Mouse (Mus musculus) left cerebral cortex, adult 18-20 months (tissue): Measurements from ENCODE around the gene Ptprn2. TPM values are rescaled to one million over a fixed set of nuclear protein-coding genes. Genes with fewer than 3 reads are reported as not detected.
A peak's percentile ranks its signal among the peaks of the same experiment; 100 is the strongest.

Experiments used
- DNase-seq, 2 experiments: peaks; one replicate each; pipeline ENCODE4 v3.0.0; 2021 to 2022; ENCODE audit warnings: low spot score in 2 of 2, mixed read lengths in 1 of 2
- total RNA-seq, 2 experiments: library from RNA; stranded (reverse); gene quantifications; 2 replicates each; pipeline ENCODE4 v1.2.3; 2021

Gene Ptprn2
- total RNA-seq, 2 experiments from 2014 or later: 307 to 332 TPM

- no peak for DNase-seq
These were observed 715.1 kb downstream of the Ptprn2 start for GRCm38 (mm10) chr12:117200590-117200989.

- DNase-seq: no peak
These were observed 718.0 kb downstream of the Ptprn2 start for GRCm38 (mm10) chr12:117203506-117203905.

GRCm38 (mm10) chr12:117204905-117205304, 719.4 kb downstream of the Ptprn2 start:
- no peak for DNase-seq

DNA sequence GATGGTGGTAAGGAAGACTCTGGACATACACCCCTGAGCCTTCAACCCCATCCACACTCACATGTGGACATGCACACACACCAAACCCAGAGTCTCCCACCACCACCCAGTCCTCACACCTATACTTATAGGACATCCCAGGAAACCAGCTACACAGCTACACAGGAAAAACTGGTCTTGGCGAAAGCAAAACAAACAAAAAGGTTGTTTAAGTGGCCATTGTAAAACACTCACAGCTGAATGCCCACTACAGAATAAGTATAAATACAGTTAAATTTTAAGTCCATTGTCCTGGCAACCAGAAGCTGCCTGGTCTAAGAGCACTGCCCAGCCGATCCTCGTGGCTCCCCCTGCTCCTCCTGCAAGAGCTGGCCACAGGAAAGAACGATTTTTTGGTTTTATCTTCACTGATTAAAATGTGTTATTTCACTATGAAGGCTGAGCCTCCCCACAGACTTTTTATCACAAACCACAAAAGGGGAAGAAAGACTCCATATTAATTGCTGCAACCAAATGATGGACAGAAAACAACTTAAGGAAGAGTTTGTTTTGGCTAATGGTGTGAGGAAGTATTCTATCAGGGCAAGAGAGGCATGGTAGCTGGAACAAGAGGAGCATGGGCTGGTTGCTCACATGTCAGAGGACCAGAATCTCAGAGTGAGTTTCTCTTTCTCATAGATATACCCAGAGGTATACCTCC, 722.1 kb downstream of the Ptprn2 start:
- DNase-seq: no peak

DNA sequence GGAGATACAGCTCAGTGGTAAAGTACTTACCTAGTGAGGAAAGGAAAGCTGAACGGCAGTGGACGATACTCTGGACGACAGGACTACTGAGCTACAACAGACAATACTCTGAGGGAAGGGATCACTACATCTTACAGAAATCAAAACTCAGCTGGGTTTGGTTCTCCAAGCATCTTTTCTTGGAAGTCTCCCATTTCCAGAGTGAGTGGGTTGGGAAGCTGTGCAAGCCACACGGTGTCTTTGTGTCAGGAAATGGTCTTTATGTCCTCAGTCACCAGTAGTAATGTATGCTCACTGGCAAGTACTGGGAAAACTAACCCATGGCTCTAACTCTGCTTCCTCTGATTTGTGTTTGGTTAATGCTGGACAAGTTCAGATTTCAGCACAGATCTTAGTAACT, 724.9 kb downstream of the Ptprn2 start:
- DNase-seq: no peak

DNA sequence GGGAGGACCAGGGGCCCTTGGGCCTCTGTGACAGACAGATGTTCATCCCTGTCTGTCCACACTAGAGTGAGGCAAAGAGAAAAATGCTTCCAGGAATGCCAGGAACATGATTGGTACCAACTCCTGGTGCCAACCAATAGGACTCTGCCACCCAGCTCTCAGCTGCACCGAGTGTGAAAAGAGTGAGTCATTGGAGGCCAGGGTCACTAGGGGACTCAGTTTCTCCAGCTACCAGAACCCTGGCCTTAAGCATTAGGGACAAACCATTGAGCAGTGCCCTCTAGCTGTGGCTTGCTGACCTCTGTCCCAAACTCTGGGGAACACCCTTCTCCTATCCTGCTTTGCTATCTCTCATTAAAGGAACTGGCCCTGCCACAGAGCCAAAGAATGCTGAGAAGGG, 728.0 kb downstream of the Ptprn2 start:
- no peak for DNase-seq

DNA sequence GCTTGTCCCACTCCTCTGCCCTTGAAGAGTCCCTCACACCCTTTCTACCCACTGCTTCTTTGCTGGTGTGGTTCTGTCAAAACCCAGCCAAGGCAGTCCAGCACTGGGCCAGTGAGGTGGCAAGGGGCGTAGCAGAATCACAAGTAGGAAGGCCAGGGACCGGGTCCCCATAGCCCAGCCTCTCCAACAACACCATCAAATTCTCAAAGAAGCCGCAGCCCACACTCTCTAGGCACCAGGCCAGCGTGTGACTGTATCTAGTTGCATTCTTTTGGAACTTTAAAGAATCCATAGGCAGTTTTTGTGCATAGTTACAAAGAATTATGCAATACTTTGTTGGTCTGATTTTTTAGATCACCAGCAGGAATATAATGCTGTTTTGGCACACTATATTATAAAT, 728.8 kb downstream of the Ptprn2 start:
- DNase-seq: peak; percentile 78 to 85

DNA sequence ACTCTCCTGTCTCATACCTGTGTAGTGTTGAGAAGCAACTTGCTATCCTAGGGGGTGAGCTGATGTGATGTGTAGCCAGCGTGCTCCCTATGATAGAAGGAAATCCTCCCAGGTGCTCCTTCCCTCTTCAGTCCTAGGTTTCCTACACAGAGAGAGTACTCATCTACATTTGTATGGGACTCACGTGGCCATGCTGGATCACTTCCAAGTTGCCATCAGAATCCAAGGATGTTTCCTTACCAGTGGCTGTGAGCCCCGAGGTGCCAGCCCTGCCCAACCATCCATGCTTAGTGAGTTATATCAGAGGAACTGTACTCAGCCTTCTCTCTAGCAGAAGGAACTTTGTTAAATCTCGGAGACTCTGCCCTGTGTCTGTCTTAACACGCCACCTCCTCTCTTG, 729.4 kb downstream of the Ptprn2 start:
- peak in 1 of 2 experiments; percentile 36 for DNase-seq

GRCm38 (mm10) chr12:117221909-117222308, 736.4 kb downstream of the Ptprn2 start:
- no peak for DNase-seq

GRCm38 (mm10) chr12:117224036-117224435, 738.5 kb downstream of the Ptprn2 start:
- no peak for DNase-seq

DNA sequence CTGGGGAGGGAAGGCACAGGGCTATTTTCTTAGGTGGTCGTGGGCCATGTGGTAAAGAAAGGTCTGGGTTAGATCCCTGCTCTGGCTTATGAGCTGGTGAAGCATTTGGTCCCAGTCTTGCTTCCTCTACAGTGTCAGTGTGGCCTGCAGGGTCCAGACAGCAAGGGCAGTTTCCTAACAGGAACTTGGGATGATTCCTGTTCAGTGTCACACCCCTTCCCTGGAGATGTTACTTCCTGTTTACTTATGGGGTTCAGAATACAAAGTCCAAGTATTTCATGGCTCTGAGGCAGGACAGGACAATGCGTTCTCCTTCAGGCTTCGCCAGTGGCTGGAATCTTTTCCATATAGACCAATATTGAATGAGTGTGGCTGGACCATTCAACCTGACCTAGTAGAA, 741.7 kb downstream of the Ptprn2 start:
- DNase-seq: no peak

DNA sequence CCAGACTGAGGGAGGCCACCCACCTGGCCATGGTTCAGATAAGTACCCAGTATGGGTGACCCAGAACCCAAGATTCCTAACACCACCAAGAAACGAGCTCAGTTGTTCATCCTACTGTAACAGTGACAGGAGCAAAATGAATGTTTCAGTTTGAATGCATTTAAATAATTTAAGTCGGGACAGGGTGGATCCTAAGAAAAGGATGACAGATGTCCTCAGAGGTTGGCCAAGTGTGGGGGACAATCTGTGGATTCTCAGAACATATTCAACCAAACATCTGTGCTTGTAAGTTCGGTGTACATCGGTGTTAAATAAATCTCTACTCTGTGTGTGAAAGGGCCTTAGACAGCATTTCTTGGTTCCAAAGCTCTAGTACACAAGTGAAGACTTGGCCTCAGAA, 743.9 kb downstream of the Ptprn2 start:
- DNase-seq: peak in 1 of 2 experiments; percentile 51

DNA sequence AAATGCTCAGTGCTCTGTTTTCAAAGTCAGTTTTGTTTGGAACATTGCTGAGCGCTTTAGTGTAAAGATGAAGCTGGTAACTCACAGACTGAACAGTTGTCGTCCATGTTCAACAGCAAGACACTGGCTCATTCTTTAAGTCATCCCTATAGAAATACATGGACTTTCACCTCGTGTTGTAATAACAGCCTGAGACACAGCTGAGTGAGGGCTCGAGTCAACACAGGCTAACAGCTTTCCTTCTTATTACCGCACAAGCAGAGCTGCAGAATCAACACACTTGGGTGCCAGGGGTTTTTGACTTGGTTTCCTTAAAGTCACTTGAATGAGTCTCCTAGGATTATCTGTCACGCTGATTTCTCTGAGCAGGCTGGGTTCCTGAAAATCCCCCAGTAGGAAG, 744.8 kb downstream of the Ptprn2 start:
- DNase-seq: no peak

DNA sequence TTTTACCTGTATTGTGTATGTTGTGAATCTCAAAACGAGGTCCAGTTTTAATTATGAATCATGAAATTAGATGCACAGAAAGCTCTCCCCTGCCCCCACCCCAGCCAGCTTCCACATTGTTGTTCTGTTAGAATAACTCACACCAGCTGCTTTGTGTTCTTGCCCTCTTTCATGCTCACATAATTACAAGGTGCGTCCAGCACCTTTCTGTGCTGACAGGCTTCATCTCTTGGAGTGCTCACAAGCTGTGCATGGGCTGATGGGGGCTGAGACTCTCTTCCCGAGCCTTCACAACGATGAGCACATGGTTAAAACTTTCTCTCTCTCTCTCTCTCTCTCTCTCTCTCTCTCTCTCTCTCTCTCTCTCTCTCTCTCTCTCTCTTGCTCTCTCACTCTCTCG, 746.3 kb downstream of the Ptprn2 start:
- no peak for DNase-seq

GRCm38 (mm10) chr12:117235114-117235513, 749.6 kb downstream of the Ptprn2 start:
- no peak for DNase-seq

GRCm38 (mm10) chr12:117236020-117236734, 750.7 kb downstream of the Ptprn2 start:
- DNase-seq: peak in 1 of 2 experiments; percentile 63

DNA sequence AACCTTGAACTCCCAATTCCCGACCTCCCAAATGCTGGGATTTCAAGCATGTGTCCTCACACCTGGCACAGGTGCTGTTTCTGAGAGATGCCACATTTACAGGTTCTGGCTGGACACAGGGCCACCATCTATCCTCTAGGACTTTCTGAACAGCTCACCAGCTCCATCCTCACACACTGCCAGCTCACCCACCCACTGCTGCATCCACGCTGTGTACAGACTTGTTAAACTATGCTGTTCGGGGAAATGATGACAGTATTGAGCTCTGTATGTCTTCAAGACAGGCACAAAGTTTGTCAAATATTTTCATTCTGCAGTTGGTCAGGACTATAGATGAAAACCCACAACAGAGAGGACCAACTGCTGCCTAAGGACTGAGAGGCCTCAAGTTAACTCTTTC, 751.5 kb downstream of the Ptprn2 start:
- DNase-seq: no peak

DNA sequence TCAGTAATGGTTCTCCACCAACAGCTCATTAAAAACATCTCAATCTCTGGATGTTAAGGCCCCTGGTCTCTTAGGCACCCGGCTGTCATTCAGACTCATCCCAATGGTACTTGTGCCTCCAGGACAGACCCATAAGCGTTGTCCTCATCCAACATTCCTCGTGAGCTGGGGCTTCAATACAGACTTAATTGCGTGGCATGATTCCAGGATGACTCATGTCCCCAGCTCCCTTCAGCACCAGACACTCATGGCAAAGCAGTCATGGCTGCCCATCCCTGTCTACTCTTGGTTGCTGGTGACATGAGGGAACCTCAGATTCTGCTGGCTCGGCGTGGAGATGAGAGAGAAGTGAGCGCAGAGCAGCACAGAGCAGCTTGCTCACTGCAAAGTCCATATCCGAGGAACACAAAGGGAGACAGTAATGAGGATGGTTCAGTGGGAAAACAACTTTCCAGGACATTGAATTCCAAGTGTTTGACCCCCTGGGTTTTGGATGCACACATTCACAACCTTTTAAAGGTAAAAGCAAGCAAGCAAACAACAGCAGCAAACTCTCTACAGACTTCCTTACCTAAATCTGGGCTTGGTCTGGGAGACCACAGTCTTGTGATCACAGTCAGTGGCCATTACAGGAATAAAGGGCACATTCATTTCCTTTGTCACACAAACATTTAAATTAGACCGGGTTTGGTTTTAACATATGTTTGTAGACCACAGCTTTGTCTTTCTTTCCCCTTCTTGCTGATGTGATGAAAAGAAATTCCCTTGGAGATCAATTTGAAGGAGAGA, 754.6 kb downstream of the Ptprn2 start:
- no peak for DNase-seq

GRCm38 (mm10) chr12:117242181-117242580, 756.7 kb downstream of the Ptprn2 start:
- DNase-seq: no peak

DNA sequence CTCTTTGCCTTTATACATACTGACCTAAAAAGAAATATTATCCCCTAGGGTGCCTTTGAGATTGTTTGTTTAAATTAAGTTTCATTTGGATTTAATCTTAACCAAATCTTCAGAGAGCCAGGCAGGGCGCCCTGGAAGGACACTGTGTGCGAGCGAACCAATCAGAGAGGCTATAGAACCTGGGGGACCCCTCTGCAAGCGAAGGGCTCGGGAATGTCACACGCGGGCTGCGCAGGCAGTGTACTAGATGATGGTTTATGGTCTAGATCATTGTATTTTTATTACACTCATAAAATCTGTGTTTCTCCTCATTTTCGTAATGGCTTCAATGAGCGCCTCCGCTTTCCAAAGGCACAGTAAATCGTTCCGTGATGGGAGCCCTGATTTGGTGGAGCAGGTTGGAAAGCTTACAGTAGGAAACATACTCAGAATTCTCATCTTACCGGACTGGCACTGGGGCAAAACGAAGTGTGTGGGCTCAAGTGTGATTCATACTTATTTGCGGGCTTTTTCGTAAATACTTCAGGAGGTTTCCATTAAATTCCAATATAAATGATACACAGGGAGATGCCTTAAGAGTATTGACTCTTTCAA, 760.5 kb downstream of the Ptprn2 start:
- DNase-seq: no peak

GRCm38 (mm10) chr12:117250465-117250864, 764.9 kb downstream of the Ptprn2 start:
- DNase-seq: no peak
